Mouse (Mus musculus) olfactory bulb, adult 2 months (tissue): ENCODE measurements around the gene Gpr173. TPM values are rescaled to one million over a fixed set of nuclear protein-coding genes. Genes with fewer than 3 reads are reported as not detected.

ENCODE experiments used
- H3K27ac ChIP-seq: fragments of 200-500 bp; 2 replicates; pipeline ENCODE4 v1.5.1; 2012; ENCODE audit warnings: low read depth, low read length; ENCODE audit not compliant: insufficient read depth
- H3K4me1 ChIP-seq: fragments of 200-500 bp; 2 replicates; pipeline ENCODE4 v1.6.1; 2012; ENCODE audit warnings: low read length; ENCODE audit not compliant: control insufficient read depth, insufficient read depth
- H3K4me3 ChIP-seq: fragments of 200-500 bp; 2 replicates; pipeline ENCODE4 v1.5.1; 2012; ENCODE audit warnings: mild to moderate bottlenecking, low read depth, low read length, moderate library complexity; ENCODE audit not compliant: insufficient read depth
- CTCF ChIP-seq: fragments of 200-500 bp; IDR thresholded peaks from 2 replicates; pipeline ENCODE4 v1.5.1; 2012; ENCODE audit warnings: low read depth, mild to moderate bottlenecking, low read length, moderate library complexity; ENCODE audit not compliant: insufficient read depth
- POLR2A ChIP-seq: fragments of 200-500 bp; IDR thresholded peaks from 2 replicates; pipeline ENCODE4 v1.6.1; 2012; ENCODE audit warnings: mild to moderate bottlenecking, low read depth, low read length, moderate library complexity; ENCODE audit not compliant: insufficient read depth
- whole genome bisulfite sequencing: fragments of 180-500 bp; shearing (Covaris S2); methylation state at CpG from one replicate; pipeline ENCODE4 v1.1.7; 2018; 5-methylcytosine and 5-hydroxymethylcytosine counted together
- polyA plus RNA-seq: library from polyadenylated mRNA; stranded (reverse); fragments of >200 nt; gene quantifications from 2 replicates; pipeline ENCODE4 v1.2.4, GENCODE M21; 2012; ENCODE audit warnings: low replicate concordance; ENCODE audit not compliant: missing spikeins, insufficient read depth, insufficient read length

Gpr173 gene
- polyA plus RNA-seq: not detected in 2 replicates

DNA sequence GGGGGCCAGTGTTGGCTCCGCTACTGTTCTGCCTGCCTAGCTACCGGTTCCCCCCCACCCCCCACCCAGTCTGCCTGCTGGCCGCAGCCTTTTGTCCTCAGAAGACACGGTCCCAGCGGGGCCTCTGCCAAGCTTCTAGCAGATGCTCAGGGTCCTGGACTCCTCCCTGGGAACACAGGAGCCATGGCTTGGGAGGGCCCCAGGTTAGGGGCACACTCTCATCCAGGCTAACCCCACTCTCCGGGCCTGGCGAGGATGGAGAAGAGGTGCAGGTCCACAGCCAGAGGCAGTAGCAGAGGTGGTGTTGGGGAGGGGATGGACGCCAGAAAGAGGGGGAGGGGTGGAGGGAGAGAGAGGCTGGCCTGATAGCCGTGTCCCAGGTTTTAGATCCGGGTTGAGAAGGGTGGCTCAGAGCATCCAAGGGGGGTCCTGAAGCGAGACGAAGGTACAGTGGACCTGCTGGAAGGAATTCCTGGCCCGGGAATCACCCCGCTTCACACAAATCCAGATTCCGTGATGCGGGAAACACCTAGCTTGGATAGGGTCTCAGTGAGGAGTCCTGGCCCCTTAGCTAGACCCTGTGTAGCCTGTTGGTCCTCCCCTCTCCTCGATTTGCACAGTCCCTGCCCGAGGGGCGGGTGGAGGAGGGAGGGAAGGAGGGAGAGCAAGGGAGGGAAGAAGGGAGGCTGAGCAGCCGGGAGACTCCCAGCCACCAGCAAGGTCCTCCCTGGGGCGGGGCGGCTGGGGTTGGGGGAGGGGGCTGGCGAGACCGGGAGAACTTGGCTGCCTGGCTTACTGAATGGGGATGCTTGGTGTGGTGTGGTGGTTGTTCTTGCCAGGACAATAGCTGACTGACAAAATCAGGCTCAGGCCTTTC is at the start of gene Gpr173:
Gene Gpr173, minus strand, starts transcription at position 308 of the 877 bp plus-strand sequence.
- TF ChIP-seq CTCF: no peak
- TF ChIP-seq POLR2A: no peak
- Histone ChIP-seq H3K4me3 (peak within 1 kb of the TSS; percentile 62), H3K4me1 (no peaks in the 10 kb centered on the region), H3K27ac (peak within 1 kb of the TSS; percentile 98)
- WGBS: 16% methylated on average over 21 of the region's 24 CpGs

DNA sequence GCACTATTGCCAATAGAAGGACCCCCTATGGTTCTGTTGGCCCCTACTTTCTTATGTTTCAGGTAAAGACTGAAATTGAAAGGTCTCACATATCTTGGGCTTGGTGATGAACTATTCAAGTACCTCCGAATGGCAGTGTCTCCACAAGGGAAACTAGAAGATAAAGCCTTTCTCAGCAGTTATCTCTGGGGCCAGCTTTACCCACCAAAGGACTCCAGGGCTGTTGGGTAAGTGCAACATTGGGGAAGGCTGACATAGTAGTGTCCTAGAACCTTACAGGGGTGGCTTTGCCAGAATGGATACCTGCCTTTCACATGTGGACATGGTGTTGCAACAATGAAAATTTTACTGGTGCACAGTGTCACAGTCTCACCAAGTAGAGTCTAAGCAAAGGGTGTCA is 34.7 kb upstream of the Gpr173 start:
- H3K4me3 ChIP-seq: no peak overlapping the region
- no peaks in the 10 kb centered on the region for H3K4me1 ChIP-seq
- TF ChIP-seq POLR2A: no peak
- TF ChIP-seq CTCF: no peak
- H3K27ac ChIP-seq: no peak overlapping the region
- whole genome bisulfite sequencing: 90% methylated on average over 1 of the region's 1 CpGs

DNA sequence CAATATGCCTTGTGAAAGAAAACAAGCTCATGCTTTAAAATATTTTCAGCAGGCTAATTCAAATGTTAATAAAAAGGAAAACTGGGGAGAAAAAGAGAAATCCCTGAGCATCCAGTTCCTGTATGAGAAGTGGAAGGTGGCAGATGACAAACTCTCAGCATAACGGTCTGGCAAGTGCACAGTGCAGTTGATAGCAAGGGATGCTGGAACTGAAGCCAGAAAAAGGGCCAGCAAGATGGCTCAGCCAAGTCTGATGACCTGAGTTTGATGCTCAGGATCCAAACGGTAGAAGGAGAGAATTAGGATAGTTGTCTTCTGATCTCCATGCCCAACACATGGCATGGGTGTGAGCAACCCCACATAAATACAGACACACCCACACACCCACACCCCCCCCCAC is 31.6 kb upstream of the Gpr173 start:
- H3K27ac ChIP-seq: no peak overlapping the region
- TF ChIP-seq POLR2A (no peak), CTCF (no peak)
- no peaks in the 10 kb centered on the region for H3K4me1 ChIP-seq
- WGBS: 44% methylated on average over 2 of the region's 2 CpGs
- no peak overlapping the region for H3K4me3 ChIP-seq

DNA sequence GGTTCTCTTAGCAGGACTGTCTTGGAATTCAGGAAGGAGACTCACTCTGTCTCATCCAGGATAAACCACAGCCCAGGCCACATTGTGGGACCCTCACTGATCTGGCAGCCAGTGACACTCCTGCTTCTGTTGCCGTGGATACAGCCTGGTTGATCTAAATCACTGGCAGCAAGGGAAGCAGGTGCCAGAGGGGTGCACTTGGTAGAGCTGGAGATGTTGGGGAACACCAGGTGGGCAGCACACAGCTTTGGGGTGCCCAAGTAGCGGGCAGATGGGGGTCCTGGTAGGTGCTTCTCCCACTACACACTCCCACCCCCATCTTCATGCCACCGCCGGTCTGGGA is 479 bp downstream of the Gpr173 start:
- TF ChIP-seq CTCF (no peak), POLR2A (no peak)
- WGBS: 22% methylated on average over 4 of the region's 4 CpGs
- peak overlapping the region; percentile 62 for H3K4me3 ChIP-seq
- H3K4me1 ChIP-seq: no peaks in the 10 kb centered on the region
- H3K27ac ChIP-seq: no peak overlapping the region

DNA sequence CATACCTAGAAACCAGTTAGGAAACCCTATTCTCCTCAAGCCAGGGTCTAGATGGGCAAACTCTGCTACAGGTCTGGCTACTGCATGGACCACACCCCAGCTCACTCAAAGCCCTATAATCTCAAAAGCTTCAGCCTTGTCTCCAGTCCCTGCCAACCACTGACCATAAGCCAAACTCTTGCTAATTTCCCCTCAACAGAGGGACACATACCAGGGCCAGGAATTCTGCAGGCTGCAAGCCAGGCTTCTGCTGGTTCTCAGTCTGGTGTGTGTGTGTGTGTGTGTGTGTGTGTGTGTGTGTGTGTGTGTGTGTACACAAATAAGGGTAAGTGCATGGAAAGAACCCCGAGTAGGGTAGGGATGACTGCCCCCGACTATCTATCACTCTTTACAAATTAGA is 2.1 kb downstream of the Gpr173 start:
- 72% methylated on average over 2 of the region's 2 CpGs for WGBS
- no peak overlapping the region for H3K4me3 ChIP-seq
- no peak overlapping the region for H3K27ac ChIP-seq
- no peaks in the 10 kb centered on the region for H3K4me1 ChIP-seq
- TF ChIP-seq CTCF: no peak
- no peak for TF ChIP-seq POLR2A

DNA sequence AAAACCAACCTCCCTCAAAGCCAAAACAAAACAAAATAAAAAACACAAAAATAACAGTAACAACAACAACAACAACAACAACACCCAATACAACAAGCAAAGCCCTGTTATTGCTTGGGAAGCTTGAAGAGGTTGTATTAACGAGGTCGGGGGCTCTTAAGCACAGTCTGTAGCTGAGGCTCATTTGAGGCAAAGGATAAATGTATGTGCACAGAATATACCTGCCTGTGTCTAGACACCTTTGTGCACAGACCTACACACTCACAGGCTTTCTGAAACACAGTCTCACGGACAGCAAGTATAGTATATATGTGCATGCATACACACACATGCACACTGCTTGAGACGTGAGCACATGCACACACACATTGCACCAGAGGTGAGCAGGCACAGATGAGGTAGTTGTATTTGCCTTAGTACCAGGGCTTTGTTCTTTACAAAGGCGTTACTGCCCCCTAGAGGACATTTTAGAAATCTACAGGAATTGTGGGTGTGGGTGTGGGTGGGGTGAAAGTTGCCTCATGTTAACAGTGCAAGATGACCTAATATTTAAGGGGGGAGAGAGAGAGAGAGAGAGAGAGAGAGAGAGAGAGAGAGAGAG is 15.9 kb downstream of the Gpr173 start:
- no peak for TF ChIP-seq CTCF
- no peak for TF ChIP-seq POLR2A
- no peaks in the 10 kb centered on the region for H3K4me1 ChIP-seq
- H3K27ac ChIP-seq: no peak overlapping the region
- H3K4me3 ChIP-seq: no peak overlapping the region
- WGBS: 19% methylated on average over 5 of the region's 5 CpGs

DNA sequence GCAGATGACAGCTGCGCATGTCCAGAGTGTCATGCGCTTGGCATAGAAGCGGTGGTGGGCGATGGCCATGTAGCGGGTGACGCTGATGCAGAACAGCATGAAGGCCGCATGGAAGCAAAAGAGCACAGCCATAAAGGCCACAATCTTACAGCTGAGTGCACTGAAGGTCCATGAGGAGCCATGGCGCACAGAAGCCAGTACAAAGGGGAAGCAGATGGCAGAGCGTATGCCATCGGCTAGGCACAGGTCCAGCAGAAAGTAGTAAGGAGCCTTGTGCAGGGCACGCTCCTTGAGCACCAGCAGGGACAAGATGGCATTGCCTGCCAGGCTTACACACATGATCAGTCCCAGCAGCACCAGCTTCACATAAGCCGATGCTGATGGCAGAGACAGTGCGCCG is 21.5 kb downstream of the Gpr173 start:
- TF ChIP-seq POLR2A (no peak), CTCF (no peak)
- Histone ChIP-seq H3K4me1 (no peaks in the 10 kb centered on the region), H3K27ac (no peak overlapping the region), H3K4me3 (no peak overlapping the region)
- 96% methylated on average over 14 of the region's 14 CpGs for WGBS

DNA sequence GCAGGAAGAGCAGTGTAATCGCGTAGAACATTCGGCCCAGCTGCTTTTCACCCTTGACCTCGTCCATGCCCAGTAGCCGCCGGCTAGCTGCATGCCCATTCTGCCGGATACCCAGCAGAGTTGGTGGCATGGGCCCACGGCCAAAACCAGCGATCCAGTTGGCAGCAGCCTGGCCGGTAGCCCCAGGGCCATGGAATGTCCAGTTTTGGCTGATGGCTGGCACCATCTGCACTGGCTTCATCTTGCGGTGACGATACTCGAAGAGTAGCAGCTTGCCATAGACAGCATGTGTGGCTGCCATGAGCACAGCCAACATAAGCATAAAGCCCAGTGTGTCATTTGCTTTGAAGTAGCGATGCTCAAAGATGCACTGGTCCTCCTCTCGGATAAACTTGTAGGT is 21.9 kb downstream of the Gpr173 start:
- no peak overlapping the region for H3K4me3 ChIP-seq
- H3K27ac ChIP-seq: no peak overlapping the region
- no peaks in the 10 kb centered on the region for H3K4me1 ChIP-seq
- no peak for TF ChIP-seq POLR2A
- TF ChIP-seq CTCF: no peak
- 78% methylated on average over 15 of the region's 15 CpGs for WGBS

DNA sequence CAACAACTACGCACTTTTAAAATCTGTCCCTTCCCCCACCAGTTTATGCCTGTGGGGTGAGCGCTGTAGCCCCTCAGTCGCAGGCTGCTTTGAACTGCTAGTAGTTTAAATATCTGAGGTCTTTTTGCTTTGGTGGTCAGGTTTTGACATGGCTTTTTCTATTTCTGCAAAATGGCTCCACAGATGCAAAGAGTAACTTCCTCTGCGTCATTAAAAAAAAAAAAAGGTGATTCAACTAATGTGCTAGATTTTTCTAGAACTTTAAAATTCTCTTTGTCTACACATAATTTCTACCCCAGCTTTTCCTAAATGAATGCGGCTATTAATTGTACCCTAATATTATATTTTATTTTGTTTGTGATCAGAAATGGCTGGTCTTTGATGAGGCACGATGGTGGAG is 25.6 kb downstream of the Gpr173 start:
- peak overlapping the region; percentile 89 for H3K27ac ChIP-seq
- WGBS: 25% methylated on average over 6 of the region's 6 CpGs
- peak overlapping the region; percentile 74 for H3K4me3 ChIP-seq
- TF ChIP-seq POLR2A (0 out of 2 replicates have a peak, but pooled peaks have one; percentile 9), CTCF (no peak)
- peaks cover 5% of the 10 kb centered on the region for H3K4me1 ChIP-seq
